Mouse (Mus musculus) myocyte (in vitro differentiated cells): ENCODE data around the gene 4933400A11Rik.

Experiments
- E2F4 ChIP-seq: IDR thresholded peaks from one replicate; pipeline ENCODE4 v1.6.1; 2011; ENCODE audit warnings: mild to moderate bottlenecking, control low read depth, moderate library complexity; ENCODE audit not compliant: insufficient read depth
- MAX ChIP-seq: IDR thresholded peaks from one replicate; pipeline ENCODE4 v1.6.1; 2011; ENCODE audit warnings: low read depth, mild to moderate bottlenecking, control low read depth
- MYOD1 ChIP-seq, 3 experiments: IDR thresholded peaks; one replicate each; pipeline ENCODE4 v1.6.1; 2011; ENCODE audit warnings: control low read depth in 2 of 3, low read depth in 2 of 3, mild to moderate bottlenecking in 2 of 3, moderate library complexity in 1 of 3; ENCODE audit not compliant: insufficient read length in 2 of 3, control insufficient read depth in 1 of 3
- MYOG ChIP-seq, 3 experiments: IDR thresholded peaks; one replicate each; pipeline ENCODE4 v1.6.1; 2011; ENCODE audit warnings: control low read depth in 2 of 3, low read depth in 2 of 3, mild to moderate bottlenecking in 2 of 3; ENCODE audit not compliant: insufficient read length in 2 of 3, control insufficient read depth in 1 of 3, insufficient read depth in 1 of 3
- POLR2A ChIP-seq: IDR thresholded peaks from one replicate; pipeline ENCODE4 v1.6.1; 2011; ENCODE audit warnings: low read depth, mild to moderate bottlenecking, control low read depth, moderate library complexity; ENCODE audit not compliant: insufficient read length
- POLR2AphosphoS2 ChIP-seq: IDR thresholded peaks from one replicate; pipeline ENCODE4 v1.6.1; 2011; ENCODE audit warnings: low read depth, control low read depth; ENCODE audit not compliant: insufficient read length
- SRF ChIP-seq: IDR thresholded peaks from one replicate; pipeline ENCODE4 v1.6.1; 2011; ENCODE audit warnings: low read depth; ENCODE audit not compliant: control insufficient read depth, insufficient read length
- TCF12 ChIP-seq: IDR thresholded peaks from one replicate; pipeline ENCODE4 v1.6.1; 2011; ENCODE audit warnings: mild to moderate bottlenecking, control low read depth; ENCODE audit not compliant: poor library complexity, insufficient read depth, severe bottlenecking
- TCF3 ChIP-seq: IDR thresholded peaks from one replicate; pipeline ENCODE4 v1.6.1; 2011; ENCODE audit warnings: low read depth, control low read depth; ENCODE audit not compliant: insufficient read length
- USF1 ChIP-seq: IDR thresholded peaks from one replicate; pipeline ENCODE4 v1.6.1; 2011; ENCODE audit warnings: low read depth, mild to moderate bottlenecking, control low read depth, moderate library complexity

DNA sequence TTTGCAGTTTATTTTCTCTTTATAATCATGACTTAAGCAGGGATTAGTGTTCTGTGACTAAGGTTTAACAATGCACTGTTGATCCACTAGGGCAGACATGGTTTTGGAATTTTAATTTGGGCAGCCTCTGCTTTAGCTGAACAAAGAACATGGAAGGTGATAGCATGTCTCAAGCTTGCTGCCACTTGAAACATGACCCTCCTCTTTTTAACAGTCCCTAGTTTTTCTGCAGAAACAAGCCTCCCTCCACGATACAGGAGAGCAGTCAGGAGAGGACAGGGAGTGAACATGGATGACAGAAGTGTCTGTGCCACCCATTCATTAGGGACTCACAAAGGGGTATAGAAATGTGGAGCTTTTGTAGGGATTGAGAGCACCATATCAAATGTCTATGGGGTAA is 13.4 kb upstream of the 4933400A11Rik start:
- TF ChIP-seq USF1 = no peak
- TF ChIP-seq POLR2A = no peak
- no peak for TF ChIP-seq POLR2AphosphoS2
- TF ChIP-seq TCF3 = no peak
- TF ChIP-seq MYOG (IDR thresholded peaks at IDR 0.05; ENCODE audit: control insufficient read depth in 1 of 3, insufficient read depth in 1 of 3, insufficient read length in 2 of 3, low read depth in 2 of 3) = no peak
- TF ChIP-seq SRF = no peak
- no peak for TF ChIP-seq TCF12
- TF ChIP-seq E2F4 = no peak
- no peak for TF ChIP-seq MYOD1 (IDR thresholded peaks at IDR 0.05; ENCODE audit: control insufficient read depth in 1 of 3, insufficient read length in 2 of 3, low read depth in 2 of 3)
- TF ChIP-seq MAX = no peak
